Comparison of ENCODE assay signal across 8 mouse cellular contexts in the genomic region with DNA sequence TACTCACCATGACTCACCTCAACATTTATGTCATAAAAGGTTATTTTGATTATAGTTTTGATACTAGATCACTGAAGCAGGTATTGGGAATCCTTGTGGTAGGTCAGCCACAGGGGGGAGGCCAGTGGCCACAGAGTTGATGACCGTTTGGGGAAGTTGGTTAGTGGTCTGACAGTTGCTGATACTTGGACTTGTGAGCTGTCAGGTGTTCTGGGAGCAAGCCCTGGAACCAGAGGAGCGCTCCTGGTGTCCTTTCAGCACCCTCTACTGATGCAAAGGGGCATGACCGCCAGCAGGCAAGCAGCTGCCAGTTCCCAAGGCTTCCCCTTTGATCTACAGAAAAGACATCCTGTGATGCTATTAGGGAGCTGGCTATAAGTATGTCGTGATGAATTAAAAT. TPM values are rescaled to one million over a fixed set of nuclear protein-coding genes. Genes with fewer than 3 reads are reported as not detected.
DNase-seq lines count a peak whose midpoint lies in the region; ATAC-seq and TF ChIP-seq lines count a peak whose summit lies in the region.

No protein-coding gene starts in this region.

- H3K36me3 ChIP-seq in forebrain, postnatal 0 days (ENCODE audit: insufficient read depth), result peaks cover 27% of the 10 kb centered on the region
- H3K36me3 ChIP-seq in forebrain, embryonic 13.5 days (ENCODE audit: poor library complexity, severe bottlenecking), result peaks cover 74% of the 10 kb centered on the region

- DNase-seq in forebrain, postnatal 0 days, result peak; percentile 18
- DNase-seq in right cerebral cortex, postnatal 10 days (ENCODE audit: low spot score in 2 of 2), result peak; percentile 34 to 45
- no peak for DNase-seq in right cerebral cortex, adult 18-20 months
- peak; percentile 52 for DNase-seq in cerebellum, adult 8-10 months
- peak; percentile 37 to 43 for DNase-seq in lung, adult 18-20 months
- DNase-seq in testis, postnatal 14 days (ENCODE audit: low spot score), result peak; percentile 18

- WGBS in forebrain, postnatal 0 days, result 55% methylated on average over 4 of the region's 4 CpGs
- WGBS in forebrain, embryonic 13.5 days, result 42% methylated on average over 4 of the region's 4 CpGs

- peak; percentile 59 for TF ChIP-seq CTCF in forebrain, postnatal 0 days (IDR thresholded peaks at IDR 0.05; ENCODE audit: low read depth)

- no peaks in the 10 kb centered on the region for H3K9me3 ChIP-seq in forebrain, postnatal 0 days (ENCODE audit: low read length)
- H3K9me3 ChIP-seq in forebrain, embryonic 13.5 days (replicated peaks), result no peaks in the 10 kb centered on the region

- H3K27ac ChIP-seq in forebrain, postnatal 0 days (ENCODE audit: low read depth, low read length), result no peak overlapping the region
- no peak overlapping the region for H3K27ac ChIP-seq in forebrain, embryonic 13.5 days

- no peaks in the 10 kb centered on the region for H3K4me1 ChIP-seq in forebrain, postnatal 0 days (ENCODE audit: insufficient read depth)
- H3K4me1 ChIP-seq in forebrain, embryonic 13.5 days, result no peaks in the 10 kb centered on the region

- H3K4me2 ChIP-seq in forebrain, postnatal 0 days (ENCODE audit: low read depth), result no peak overlapping the region
- no peak overlapping the region for H3K4me2 ChIP-seq in forebrain, embryonic 13.5 days

- H3K4me3 ChIP-seq in forebrain, postnatal 0 days (ENCODE audit: low read depth, low read length), result no peak overlapping the region
- H3K4me3 ChIP-seq in forebrain, embryonic 13.5 days, result no peak overlapping the region

- ATAC-seq in forebrain, postnatal 0 days, result no peak
- ATAC-seq in forebrain, embryonic 13.5 days, result no peak
- peak; percentile 35 for ATAC-seq in granulocyte monocyte progenitor cell, adult 5-6 weeks (replicated peaks; ENCODE audit: poor library complexity, severe bottlenecking)

- H3K9ac ChIP-seq in forebrain, postnatal 0 days, result no peak overlapping the region
- no peak overlapping the region for H3K9ac ChIP-seq in forebrain, embryonic 13.5 days

- no peaks in the 10 kb centered on the region for H3K27me3 ChIP-seq in forebrain, postnatal 0 days (ENCODE audit: insufficient read depth, low read length)
- no peaks in the 10 kb centered on the region for H3K27me3 ChIP-seq in forebrain, embryonic 13.5 days

RNA-seq across cellular contexts. Expression of a gene that starts 18.2 kb away (rescaled TPM):
- 29.3 and 33.1 TPM in 2 replicates for total RNA-seq in forebrain, postnatal 0 days (2014; rRNA removed)
- polyA plus RNA-seq in forebrain, postnatal 0 days (2015; fragmentation: Nextera tagmentation; extraction: Ambion mirVana), result 30.3 and 31.6 TPM in 2 replicates
- polyA plus RNA-seq in forebrain, embryonic 13.5 days (2015; fragmentation: Nextera tagmentation; extraction: Ambion mirVana), result 19.6 and 19.7 TPM in 2 replicates
- 25.0 and 30.7 TPM in 2 replicates for total RNA-seq in granulocyte monocyte progenitor cell, adult 5-6 weeks (2014; fragmentation: Nextera tagmentation)
- total RNA-seq in granulocyte monocyte progenitor cell, adult 5-6 weeks (2017), result 14.8 and 17.6 TPM in 2 replicates

RNA-seq across cellular contexts. Expression of a gene that starts 23.7 kb away (rescaled TPM):
- 18.5 and 31.6 TPM in 2 replicates for total RNA-seq in forebrain, postnatal 0 days (2014; rRNA removed)
- polyA plus RNA-seq in forebrain, postnatal 0 days (2015; fragmentation: Nextera tagmentation; extraction: Ambion mirVana), result 16.3 and 16.6 TPM in 2 replicates
- 22.3 and 22.6 TPM in 2 replicates for polyA plus RNA-seq in forebrain, embryonic 13.5 days (2015; fragmentation: Nextera tagmentation; extraction: Ambion mirVana)
- total RNA-seq in granulocyte monocyte progenitor cell, adult 5-6 weeks (2014; fragmentation: Nextera tagmentation), result 17.7 and 39.6 TPM in 2 replicates
- total RNA-seq in granulocyte monocyte progenitor cell, adult 5-6 weeks (2017), result 12.7 and 18.7 TPM in 2 replicates
